Mouse (Mus musculus): Measurements from ENCODE around the gene Ldb3. TPM values are rescaled to one million over a fixed set of nuclear protein-coding genes. Genes with fewer than 3 reads are reported as not detected.

Gene Ldb3
- total and polyA plus RNA-seq, 2 experiments from 2014 or later: 0.90 to 2.0 TPM

DNA sequence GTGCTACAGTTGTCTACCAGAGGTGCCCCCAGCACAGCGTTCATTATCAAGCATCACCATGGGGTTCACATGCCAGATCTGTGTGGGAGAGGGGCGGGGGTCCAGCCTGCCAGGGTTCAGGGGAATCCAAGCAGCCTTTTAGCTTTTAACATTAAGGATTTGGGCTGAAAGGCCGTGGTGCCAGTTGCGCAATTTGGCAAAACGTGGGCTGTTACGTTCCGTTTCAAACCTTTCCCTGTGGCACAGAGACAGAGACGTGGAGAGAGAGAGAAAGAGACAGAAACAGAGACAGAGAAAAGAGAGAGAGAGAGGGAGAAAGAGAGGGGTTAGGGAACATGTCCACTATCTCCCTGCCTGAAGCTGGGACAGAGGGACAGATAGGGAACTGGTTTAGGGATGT is 26.8 kb downstream of the Ldb3 start:
- ATAC-seq (no peak), DNase-seq (no peak)
- Histone ChIP-seq H3K36me3 (ENCODE audit: insufficient read depth) (no peaks in the 10 kb centered on the region), H3K4me1 (ENCODE audit: insufficient read depth) (0 out of 2 replicates have a peak, but pooled peaks cover 3% of the 10 kb centered on the region), H3K9me3 (ENCODE audit: low read length) (no peaks in the 10 kb centered on the region), H3K4me3 (ENCODE audit: low read depth, low read length) (no peak overlapping the region), H3K4me2 (ENCODE audit: low read depth) (no peak overlapping the region), H3K27me3 (ENCODE audit: insufficient read depth, low read length) (no peaks in the 10 kb centered on the region), H3K9ac (no peak overlapping the region), H3K27ac (ENCODE audit: low read depth, low read length) (no peak overlapping the region)
- 86% methylated on average over 8 of the region's 8 CpGs for WGBS
- no peak for TF ChIP-seq CTCF (IDR thresholded peaks at IDR 0.05; ENCODE audit: low read depth)

DNA sequence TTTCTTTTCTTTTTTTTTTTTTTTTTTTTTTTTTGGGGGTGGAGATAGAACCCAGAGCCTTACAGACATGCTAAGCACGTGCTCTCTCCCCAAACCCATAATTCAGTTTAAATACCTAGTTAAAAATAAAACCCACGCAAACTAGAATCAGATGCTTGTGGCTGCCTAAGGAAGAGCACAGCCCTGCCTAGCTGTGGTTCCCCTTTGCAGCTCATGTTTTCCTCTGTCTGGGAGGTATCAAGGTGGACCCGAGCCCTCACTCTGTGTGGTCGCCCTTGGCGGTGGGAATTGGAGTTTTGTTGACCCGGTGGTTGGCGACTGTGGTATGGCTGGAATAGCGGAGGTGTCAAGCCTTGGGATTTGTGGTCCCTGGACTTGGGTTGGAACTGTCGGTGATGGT is 29.5 kb downstream of the Ldb3 start:
- Histone ChIP-seq H3K4me1 (ENCODE audit: insufficient read depth) (no peaks in the 10 kb centered on the region), H3K27ac (ENCODE audit: low read depth, low read length) (no peak overlapping the region), H3K27me3 (ENCODE audit: insufficient read depth, low read length) (no peaks in the 10 kb centered on the region), H3K4me2 (ENCODE audit: low read depth) (no peak overlapping the region), H3K9me3 (ENCODE audit: low read length) (no peaks in the 10 kb centered on the region), H3K9ac (no peak overlapping the region), H3K4me3 (ENCODE audit: low read depth, low read length) (no peak overlapping the region), H3K36me3 (ENCODE audit: insufficient read depth) (no peaks in the 10 kb centered on the region)
- TF ChIP-seq CTCF (IDR thresholded peaks at IDR 0.05; ENCODE audit: low read depth): no peak
- DNase-seq: no peak
- WGBS: 94% methylated on average over 9 of the region's 9 CpGs
- ATAC-seq: no peak

DNA sequence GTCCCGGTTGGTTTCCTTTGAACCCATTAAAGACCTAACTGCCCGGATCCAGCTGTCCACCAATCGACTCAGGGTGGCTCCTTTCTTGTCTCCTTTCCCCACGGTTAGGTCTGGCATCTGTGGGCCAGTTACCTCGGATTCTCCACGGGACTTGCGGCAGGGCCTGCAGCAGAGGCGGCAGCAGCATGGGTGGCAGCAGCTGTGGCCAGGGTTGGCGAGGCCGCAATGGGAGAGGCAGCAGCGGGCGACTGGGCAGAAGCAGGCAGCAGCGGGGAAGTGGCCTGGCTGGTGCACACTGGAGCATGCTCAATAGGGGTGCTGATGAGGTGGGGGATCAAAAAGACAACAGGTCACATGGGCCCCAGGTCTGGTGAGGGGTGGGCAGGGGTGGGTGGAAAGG is 33.3 kb downstream of the Ldb3 start:
- no peak for TF ChIP-seq CTCF (IDR thresholded peaks at IDR 0.05; ENCODE audit: low read depth)
- no peak for ATAC-seq
- no peak for DNase-seq
- Histone ChIP-seq H3K27me3 (ENCODE audit: insufficient read depth, low read length) (no peaks in the 10 kb centered on the region), H3K9ac (no peak overlapping the region), H3K4me1 (ENCODE audit: insufficient read depth) (no peaks in the 10 kb centered on the region), H3K9me3 (ENCODE audit: low read length) (no peaks in the 10 kb centered on the region), H3K4me2 (ENCODE audit: low read depth) (no peak overlapping the region), H3K36me3 (ENCODE audit: insufficient read depth) (no peaks in the 10 kb centered on the region), H3K4me3 (ENCODE audit: low read depth, low read length) (no peak overlapping the region), H3K27ac (ENCODE audit: low read depth, low read length) (no peak overlapping the region)
- 71% methylated on average over 13 of the region's 13 CpGs for WGBS

DNA sequence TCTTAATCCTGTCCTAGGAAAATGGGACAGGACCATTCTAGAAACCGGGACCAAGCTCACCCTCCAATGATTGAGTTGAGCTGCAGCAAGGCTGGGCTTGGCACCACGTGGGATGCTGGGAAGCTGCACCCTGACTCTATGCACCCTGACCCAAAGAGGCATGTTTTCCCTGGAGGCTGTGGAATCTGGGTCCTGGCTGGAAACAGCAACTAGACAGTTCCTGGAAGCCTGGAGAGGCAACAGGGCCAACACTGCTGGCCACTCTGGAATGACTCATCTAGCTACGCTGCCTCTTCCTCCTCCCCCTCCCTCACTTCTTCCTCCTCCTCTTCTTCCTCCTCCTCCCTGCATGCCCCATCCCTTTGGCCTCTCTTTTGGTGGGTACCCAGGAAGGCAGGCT is 34.4 kb downstream of the Ldb3 start:
- DNase-seq (no peak), ATAC-seq (no peak)
- H3K9ac ChIP-seq: no peak overlapping the region
- WGBS: 70% methylated on average over 3 of the region's 3 CpGs
- H3K4me3 ChIP-seq (ENCODE audit: low read depth, low read length): no peak overlapping the region
- no peaks in the 10 kb centered on the region for H3K4me1 ChIP-seq (ENCODE audit: insufficient read depth)
- no peaks in the 10 kb centered on the region for H3K9me3 ChIP-seq (ENCODE audit: low read length)
- H3K4me2 ChIP-seq (ENCODE audit: low read depth): no peak overlapping the region
- H3K36me3 ChIP-seq (ENCODE audit: insufficient read depth): no peaks in the 10 kb centered on the region
- no peaks in the 10 kb centered on the region for H3K27me3 ChIP-seq (ENCODE audit: insufficient read depth, low read length)
- TF ChIP-seq CTCF (IDR thresholded peaks at IDR 0.05; ENCODE audit: low read depth): no peak
- no peak overlapping the region for H3K27ac ChIP-seq (ENCODE audit: low read depth, low read length)

DNA sequence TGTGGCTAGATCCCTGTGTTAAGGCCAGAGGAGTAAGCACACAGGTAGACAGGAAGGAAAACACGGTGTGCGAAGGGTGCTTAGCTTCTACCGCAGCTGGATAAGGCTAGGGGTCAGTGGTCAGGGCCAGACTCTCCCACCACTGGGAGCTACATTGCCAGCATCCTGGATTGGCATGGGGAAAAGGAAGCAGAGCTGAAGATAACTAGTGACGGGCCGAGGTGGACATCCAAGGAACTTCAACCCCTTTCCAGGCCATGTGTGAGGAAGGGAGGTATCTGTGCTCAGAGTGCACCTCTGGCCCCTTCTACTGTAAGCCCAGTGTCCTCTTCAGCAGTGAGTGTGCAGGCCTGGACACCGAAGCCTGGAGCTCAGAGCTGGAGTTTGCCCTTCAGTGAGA is 35.0 kb downstream of the Ldb3 start:
- no peak for DNase-seq
- H3K4me3 ChIP-seq (ENCODE audit: low read depth, low read length): no peak overlapping the region
- no peaks in the 10 kb centered on the region for H3K27me3 ChIP-seq (ENCODE audit: insufficient read depth, low read length)
- H3K4me1 ChIP-seq (ENCODE audit: insufficient read depth): no peaks in the 10 kb centered on the region
- no peak overlapping the region for H3K27ac ChIP-seq (ENCODE audit: low read depth, low read length)
- no peak for TF ChIP-seq CTCF (IDR thresholded peaks at IDR 0.05; ENCODE audit: low read depth)
- H3K4me2 ChIP-seq (ENCODE audit: low read depth): no peak overlapping the region
- H3K9me3 ChIP-seq (ENCODE audit: low read length): no peaks in the 10 kb centered on the region
- no peak overlapping the region for H3K9ac ChIP-seq
- H3K36me3 ChIP-seq (ENCODE audit: insufficient read depth): no peaks in the 10 kb centered on the region
- 92% methylated on average over 6 of the region's 6 CpGs for WGBS
- ATAC-seq: no peak

DNA sequence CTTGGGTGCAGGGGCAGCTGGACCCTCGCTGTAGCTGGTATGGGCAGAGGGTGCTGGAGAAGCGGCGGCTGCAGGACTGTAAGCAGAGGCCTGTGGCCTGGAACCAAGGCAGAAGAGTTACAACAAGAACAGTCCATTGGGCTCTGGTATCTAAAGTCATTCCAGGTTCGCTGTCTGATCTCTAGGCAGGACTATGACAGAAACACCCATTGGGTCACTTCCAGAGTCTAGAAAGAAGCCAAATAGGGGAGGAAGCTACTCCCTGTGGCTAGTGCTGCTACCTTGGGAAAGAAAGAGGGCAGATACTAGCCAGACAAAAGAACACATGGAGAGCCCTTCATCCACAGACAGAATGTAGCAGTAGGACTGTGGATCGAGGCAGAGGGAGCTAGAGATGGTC is 36.3 kb downstream of the Ldb3 start:
- H3K36me3 ChIP-seq (ENCODE audit: insufficient read depth): no peaks in the 10 kb centered on the region
- no peaks in the 10 kb centered on the region for H3K27me3 ChIP-seq (ENCODE audit: insufficient read depth, low read length)
- no peak for DNase-seq
- no peaks in the 10 kb centered on the region for H3K4me1 ChIP-seq (ENCODE audit: insufficient read depth)
- no peak overlapping the region for H3K4me2 ChIP-seq (ENCODE audit: low read depth)
- no peaks in the 10 kb centered on the region for H3K9me3 ChIP-seq (ENCODE audit: low read length)
- TF ChIP-seq CTCF (IDR thresholded peaks at IDR 0.05; ENCODE audit: low read depth): no peak
- WGBS: 87% methylated on average over 5 of the region's 5 CpGs
- no peak for ATAC-seq
- H3K9ac ChIP-seq: no peak overlapping the region
- no peak overlapping the region for H3K4me3 ChIP-seq (ENCODE audit: low read depth, low read length)
- no peak overlapping the region for H3K27ac ChIP-seq (ENCODE audit: low read depth, low read length)

DNA sequence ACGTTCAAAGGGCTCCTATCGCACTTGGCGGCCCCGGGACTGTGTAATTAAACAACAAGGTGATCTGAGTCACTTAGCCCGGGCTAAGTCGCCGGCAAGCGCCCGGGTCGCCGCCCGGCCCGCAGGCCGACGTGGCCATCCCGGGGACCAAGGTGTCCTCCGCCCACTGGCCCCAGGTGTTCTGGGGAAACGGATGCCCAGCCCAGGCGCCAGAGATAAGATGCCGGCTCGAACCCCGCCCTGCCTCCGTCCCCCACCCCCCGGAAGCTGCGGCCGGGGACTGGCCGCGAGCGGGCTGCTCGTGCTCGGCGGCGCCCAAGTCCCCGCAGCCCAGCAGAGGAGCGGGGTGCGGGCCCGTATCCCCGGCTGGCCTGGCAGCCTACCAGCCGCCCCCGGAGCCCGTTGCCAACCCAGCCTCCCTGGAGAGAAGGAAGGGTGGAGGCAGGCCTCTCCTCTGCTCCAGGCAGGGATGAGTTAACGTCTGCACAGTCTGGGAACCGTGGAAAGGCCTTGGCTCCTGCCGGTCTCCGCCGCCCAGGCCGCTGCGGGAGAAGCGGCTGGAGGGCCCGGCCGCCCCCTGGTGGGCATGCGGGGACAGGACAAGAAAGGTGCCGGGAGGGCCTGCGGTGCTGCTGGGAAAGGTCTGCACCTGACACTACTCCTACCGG is 39.3 kb downstream of the Ldb3 start:
- no peaks in the 10 kb centered on the region for H3K4me1 ChIP-seq (ENCODE audit: insufficient read depth)
- H3K9ac ChIP-seq: peak overlapping the region; percentile 95
- no peaks in the 10 kb centered on the region for H3K27me3 ChIP-seq (ENCODE audit: insufficient read depth, low read length)
- DNase-seq: peak; percentile 93
- H3K9me3 ChIP-seq (ENCODE audit: low read length): no peaks in the 10 kb centered on the region
- peak overlapping the region; percentile 93 for H3K27ac ChIP-seq (ENCODE audit: low read depth, low read length)
- peak; percentile 97 for ATAC-seq
- H3K36me3 ChIP-seq (ENCODE audit: insufficient read depth): no peaks in the 10 kb centered on the region
- H3K4me2 ChIP-seq (ENCODE audit: low read depth): peak overlapping the region; percentile 90
- H3K4me3 ChIP-seq (ENCODE audit: low read depth, low read length): peak overlapping the region; percentile 81
- TF ChIP-seq CTCF (IDR thresholded peaks at IDR 0.05; ENCODE audit: low read depth): peak; percentile 96
- under 1% methylated on average over 54 of the region's 55 CpGs for WGBS
